In genomic region chr14:10568937-10569552, GRCm38 (mm10) we compare ENCODE assay signal across 16 mouse cellular contexts.
"Had no signal": no experiment of that assay in that cellular context is flagged by ENCODE, and none has a peak within 500 bp of the region (broad histone marks: within the 10 kb centered on the region; RNA-seq: fewer than 3 reads in every experiment).

No protein-coding gene starts in this region.

- H3K27me3 ChIP-seq: megakaryocyte, embryonic 14.5 days; midbrain, embryonic 12.5 days; midbrain, embryonic 15.5 days; neural tube, embryonic 12.5 days; stomach, embryonic 15.5 days had no signal

- DNase-seq: lung, adult 18-20 months; lung, embryonic 14.5 days; lung, postnatal 10 days; lung, postnatal 4 days; right cerebral cortex, postnatal 14 days; spleen, adult 18-20 months; thymus, adult 2 months; thymus, postnatal 25 days; thymus, postnatal 4 days had no signal

- H3K27ac ChIP-seq: liver, embryonic 14.5 days; midbrain, embryonic 12.5 days; midbrain, embryonic 15.5 days; neural tube, embryonic 12.5 days; stomach, embryonic 15.5 days; stomach, postnatal 0 days had no signal

- ATAC-seq: midbrain, embryonic 15.5 days had no signal

- H3K4me1 ChIP-seq: megakaryocyte, embryonic 14.5 days; midbrain, embryonic 12.5 days; midbrain, embryonic 15.5 days; neural tube, embryonic 12.5 days; stomach, embryonic 15.5 days had no signal

- H3K9ac ChIP-seq: liver, embryonic 14.5 days; lung, embryonic 14.5 days; midbrain, embryonic 12.5 days; midbrain, embryonic 15.5 days; neural tube, embryonic 12.5 days; stomach, embryonic 15.5 days had no signal

- H3K9me3 ChIP-seq: megakaryocyte, embryonic 14.5 days; midbrain, embryonic 12.5 days; midbrain, embryonic 15.5 days; neural tube, embryonic 12.5 days; stomach, embryonic 15.5 days had no signal

- H3K36me3 ChIP-seq: midbrain, embryonic 12.5 days; midbrain, embryonic 15.5 days; neural tube, embryonic 12.5 days; stomach, embryonic 15.5 days had no signal

- H3K4me2 ChIP-seq: lung, embryonic 14.5 days; midbrain, embryonic 12.5 days; midbrain, embryonic 15.5 days; neural tube, embryonic 12.5 days; stomach, embryonic 15.5 days had no signal

- H3K4me3 ChIP-seq: megakaryocyte, embryonic 14.5 days; midbrain, embryonic 12.5 days; midbrain, embryonic 15.5 days; neural tube, embryonic 12.5 days; stomach, embryonic 15.5 days had no signal
